Mouse (Mus musculus) lung, postnatal 10 days (tissue): ENCODE measurements around the gene Epha6.

Experiments
- DNase-seq: peaks from one replicate; pipeline ENCODE4 v3.0.0; 2021

Epha6 gene

GRCm38 (mm10) chr16:60264719-60265508, 340.4 kb downstream of the Epha6 start:
- no peak for DNase-seq

- DNase-seq = no peak
These were observed 347.1 kb downstream of the Epha6 start for GRCm38 (mm10) chr16:60258151-60258635.

- no peak for DNase-seq
These were observed 347.7 kb downstream of the Epha6 start for GRCm38 (mm10) chr16:60257623-60258022.

GRCm38 (mm10) chr16:60257044-60257443, 348.3 kb downstream of the Epha6 start:
- DNase-seq = no peak

GRCm38 (mm10) chr16:60239356-60240190, 365.8 kb downstream of the Epha6 start:
- no peak for DNase-seq

- DNase-seq = no peak
These were observed 371.2 kb downstream of the Epha6 start for GRCm38 (mm10) chr16:60233985-60234766.

GRCm38 (mm10) chr16:60232982-60233381, 372.3 kb downstream of the Epha6 start:
- DNase-seq = no peak

GRCm38 (mm10) chr16:60209151-60209550, 396.2 kb downstream of the Epha6 start:
- DNase-seq = no peak

- no peak for DNase-seq
These were observed 429.8 kb downstream of the Epha6 start for GRCm38 (mm10) chr16:60175580-60175979.

- DNase-seq = no peak
These were observed 452.9 kb downstream of the Epha6 start for GRCm38 (mm10) chr16:60152439-60152838.

GRCm38 (mm10) chr16:60144370-60144769, 461.0 kb downstream of the Epha6 start:
- no peak for DNase-seq

- no peak for DNase-seq
These were observed 483.9 kb downstream of the Epha6 start for GRCm38 (mm10) chr16:60121435-60121834.

GRCm38 (mm10) chr16:60102210-60102609, 503.1 kb downstream of the Epha6 start:
- no peak for DNase-seq

- no peak for DNase-seq
These were observed 510.0 kb downstream of the Epha6 start for GRCm38 (mm10) chr16:60095333-60095732.

GRCm38 (mm10) chr16:60086976-60087375, 518.4 kb downstream of the Epha6 start:
- DNase-seq = no peak

- DNase-seq = no peak
These were observed 534.7 kb downstream of the Epha6 start for GRCm38 (mm10) chr16:60070457-60071112.

GRCm38 (mm10) chr16:60043809-60044208, 561.5 kb downstream of the Epha6 start:
- no peak for DNase-seq

- DNase-seq = no peak
These were observed 577.0 kb downstream of the Epha6 start for GRCm38 (mm10) chr16:60028381-60028780.

- no peak for DNase-seq
These were observed 598.3 kb downstream of the Epha6 start for GRCm38 (mm10) chr16:60006857-60007568.

GRCm38 (mm10) chr16:59969816-59970215, 635.5 kb downstream of the Epha6 start:
- DNase-seq = no peak

- no peak for DNase-seq
These were observed 649.6 kb downstream of the Epha6 start for GRCm38 (mm10) chr16:59955731-59956130.

GRCm38 (mm10) chr16:59923696-59924095, 681.6 kb downstream of the Epha6 start:
- DNase-seq = no peak
